Mouse (Mus musculus): ENCODE results near the gene Apoc2. TPM values are rescaled to one million over a fixed set of nuclear protein-coding genes. Genes with fewer than 3 reads are reported as not detected.

Gene Apoc2
- polyA plus RNA-seq, 1 experiment = 0.47 TPM

- Histone ChIP-seq H3K4me3 (ENCODE audit: control insufficient read depth, low read depth, low read length) (no peak overlapping the region), H3K36me3 (ENCODE audit: control insufficient read depth, insufficient read depth, low read length) (no peaks in the 10 kb centered on the region), H3K27me3 (ENCODE audit: control insufficient read depth, insufficient read depth, low read length) (no peaks in the 10 kb centered on the region), H3K4me1 (ENCODE audit: control insufficient read depth, insufficient read depth, low read length) (no peaks in the 10 kb centered on the region), H3K27ac (ENCODE audit: control insufficient read depth, insufficient read depth, low read depth, low read length) (no peak overlapping the region)
- TF ChIP-seq POLR2A (IDR thresholded peaks at IDR 0.05; ENCODE audit: control insufficient read depth, low read depth, low read length) (no peak), CTCF (IDR thresholded peaks at IDR 0.05; ENCODE audit: control insufficient read depth, insufficient read depth, insufficient replicate concordance, low read depth, low read length) (no peak)
Observed at GRCm38 (mm10) chr7:19676662-19677061, 1.1 kb downstream of the Apoc2 start.

DNA sequence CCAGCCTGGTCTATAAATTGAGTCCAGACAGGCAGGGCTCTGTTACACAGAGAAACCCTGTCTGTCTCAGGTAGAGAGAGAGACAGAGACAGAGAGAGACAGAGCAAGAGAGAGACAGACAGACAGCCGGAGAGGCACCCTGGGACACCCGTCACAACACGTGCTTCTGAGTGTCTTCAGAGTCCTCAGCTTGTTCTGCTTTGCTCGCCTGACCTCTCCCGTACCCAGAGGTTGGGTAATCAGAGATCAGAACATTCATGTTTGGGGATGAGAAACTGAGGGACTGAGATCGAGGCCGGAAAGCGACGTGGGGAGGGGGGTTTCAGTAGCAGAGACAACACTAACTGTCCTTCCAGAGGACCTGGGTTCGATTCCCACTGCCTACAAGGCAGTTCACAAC is 1.9 kb downstream of the Apoc2 start:
- Histone ChIP-seq H3K27me3 (ENCODE audit: control insufficient read depth, insufficient read depth, low read length) (no peaks in the 10 kb centered on the region), H3K27ac (ENCODE audit: control insufficient read depth, insufficient read depth, low read depth, low read length) (no peak overlapping the region), H3K4me3 (ENCODE audit: control insufficient read depth, low read depth, low read length) (no peak overlapping the region), H3K4me1 (ENCODE audit: control insufficient read depth, insufficient read depth, low read length) (no peaks in the 10 kb centered on the region), H3K36me3 (ENCODE audit: control insufficient read depth, insufficient read depth, low read length) (no peaks in the 10 kb centered on the region)
- TF ChIP-seq CTCF (IDR thresholded peaks at IDR 0.05; ENCODE audit: control insufficient read depth, insufficient read depth, insufficient replicate concordance, low read depth, low read length) (no peak), POLR2A (IDR thresholded peaks at IDR 0.05; ENCODE audit: control insufficient read depth, low read depth, low read length) (no peak)

- H3K27ac ChIP-seq (ENCODE audit: control insufficient read depth, insufficient read depth, low read depth, low read length) = no peak overlapping the region
- H3K27me3 ChIP-seq (ENCODE audit: control insufficient read depth, insufficient read depth, low read length) = no peaks in the 10 kb centered on the region
- no peaks in the 10 kb centered on the region for H3K36me3 ChIP-seq (ENCODE audit: control insufficient read depth, insufficient read depth, low read length)
- peaks cover 3% of the 10 kb centered on the region for H3K4me1 ChIP-seq (ENCODE audit: control insufficient read depth, insufficient read depth, low read length)
- TF ChIP-seq CTCF (IDR thresholded peaks at IDR 0.05; ENCODE audit: control insufficient read depth, insufficient read depth, insufficient replicate concordance, low read depth, low read length) = no peak
- TF ChIP-seq POLR2A (IDR thresholded peaks at IDR 0.05; ENCODE audit: control insufficient read depth, low read depth, low read length) = no peak
- no peak overlapping the region for H3K4me3 ChIP-seq (ENCODE audit: control insufficient read depth, low read depth, low read length)
Observed at GRCm38 (mm10) chr7:19673083-19673699, 4.5 kb downstream of the Apoc2 start.

DNA sequence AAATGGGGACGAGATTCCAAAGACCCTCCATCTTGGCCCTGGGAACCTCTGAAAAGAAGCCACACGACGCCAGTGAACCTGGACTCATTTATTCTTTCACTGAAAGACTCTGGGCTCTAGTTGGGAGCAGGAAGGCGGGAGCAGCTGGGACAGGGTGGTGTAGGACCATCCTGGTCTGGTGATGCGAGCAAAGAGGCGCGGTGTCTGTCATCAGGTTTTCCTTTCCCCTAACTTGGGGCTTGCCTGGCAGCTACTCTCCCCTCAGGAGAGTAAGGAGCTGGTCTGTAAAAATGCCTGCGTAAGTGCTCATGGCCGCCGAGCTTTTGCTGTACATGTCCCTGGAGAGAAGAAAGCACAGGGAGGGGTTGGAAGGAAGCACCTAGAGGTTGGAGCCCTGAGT is 6.2 kb downstream of the Apoc2 start:
- no peaks in the 10 kb centered on the region for H3K36me3 ChIP-seq (ENCODE audit: control insufficient read depth, insufficient read depth, low read length)
- H3K27me3 ChIP-seq (ENCODE audit: control insufficient read depth, insufficient read depth, low read length) = no peaks in the 10 kb centered on the region
- no peak overlapping the region for H3K4me3 ChIP-seq (ENCODE audit: control insufficient read depth, low read depth, low read length)
- TF ChIP-seq CTCF (IDR thresholded peaks at IDR 0.05; ENCODE audit: control insufficient read depth, insufficient read depth, insufficient replicate concordance, low read depth, low read length) = no peak
- TF ChIP-seq POLR2A (IDR thresholded peaks at IDR 0.05; ENCODE audit: control insufficient read depth, low read depth, low read length) = no peak
- peaks cover 3% of the 10 kb centered on the region for H3K4me1 ChIP-seq (ENCODE audit: control insufficient read depth, insufficient read depth, low read length)
- H3K27ac ChIP-seq (ENCODE audit: control insufficient read depth, insufficient read depth, low read depth, low read length) = no peak overlapping the region

DNA sequence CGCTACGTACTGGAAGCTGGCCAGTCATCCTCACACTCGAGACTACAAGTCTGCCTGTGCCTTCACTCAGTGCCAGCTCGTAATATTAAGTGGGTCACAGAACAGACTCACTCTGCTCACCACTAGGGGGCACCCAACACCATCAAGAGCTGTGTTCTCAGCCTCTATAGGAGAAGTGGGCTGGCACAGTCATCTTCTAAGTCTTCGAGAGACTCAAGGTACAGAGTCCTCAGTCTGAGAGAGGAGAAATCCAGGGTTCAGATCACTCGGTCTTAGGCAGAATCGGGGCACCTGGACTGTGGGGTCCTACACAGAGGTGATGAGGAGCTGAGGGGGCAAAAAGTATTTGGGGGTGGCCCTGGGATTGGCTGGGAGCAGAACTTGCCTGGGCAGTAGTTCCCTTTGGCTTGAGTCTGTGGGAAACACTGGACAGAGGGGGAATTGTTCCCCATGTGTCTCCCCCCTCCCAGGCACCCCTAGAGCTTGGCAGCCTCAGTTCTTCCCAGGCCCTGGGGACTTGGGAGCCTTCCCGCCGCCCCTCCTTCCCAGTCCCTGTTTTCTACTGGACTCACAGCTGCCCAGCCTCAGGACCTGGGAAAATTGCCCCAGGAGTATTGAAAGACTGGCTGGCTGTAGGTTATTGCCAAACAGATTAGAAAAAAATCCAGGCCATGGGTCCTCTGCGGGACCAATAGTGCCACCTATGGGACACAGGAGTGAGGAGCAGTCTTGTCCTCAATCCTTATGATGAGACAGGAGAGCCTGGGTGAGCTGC is 8.6 kb downstream of the Apoc2 start:
- H3K27me3 ChIP-seq (ENCODE audit: control insufficient read depth, insufficient read depth, low read length) = no peaks in the 10 kb centered on the region
- no peak overlapping the region for H3K27ac ChIP-seq (ENCODE audit: control insufficient read depth, insufficient read depth, low read depth, low read length)
- TF ChIP-seq CTCF (IDR thresholded peaks at IDR 0.05; ENCODE audit: control insufficient read depth, insufficient read depth, insufficient replicate concordance, low read depth, low read length) = peak; percentile 77; the same call in 1 of the 2 replicates
- no peak for TF ChIP-seq POLR2A (IDR thresholded peaks at IDR 0.05; ENCODE audit: control insufficient read depth, low read depth, low read length)
- H3K4me1 ChIP-seq (ENCODE audit: control insufficient read depth, insufficient read depth, low read length) = peaks cover 7% of the 10 kb centered on the region
- no peak overlapping the region for H3K4me3 ChIP-seq (ENCODE audit: control insufficient read depth, low read depth, low read length)
- H3K36me3 ChIP-seq (ENCODE audit: control insufficient read depth, insufficient read depth, low read length) = no peaks in the 10 kb centered on the region

- TF ChIP-seq POLR2A (IDR thresholded peaks at IDR 0.05; ENCODE audit: control insufficient read depth, low read depth, low read length) = no peak
- TF ChIP-seq CTCF (IDR thresholded peaks at IDR 0.05; ENCODE audit: control insufficient read depth, insufficient read depth, insufficient replicate concordance, low read depth, low read length) = no peak
- H3K36me3 ChIP-seq (ENCODE audit: control insufficient read depth, insufficient read depth, low read length) = no peaks in the 10 kb centered on the region
- H3K4me3 ChIP-seq (ENCODE audit: control insufficient read depth, low read depth, low read length) = no peak overlapping the region
- peaks cover 12% of the 10 kb centered on the region for H3K4me1 ChIP-seq (ENCODE audit: control insufficient read depth, insufficient read depth, low read length)
- no peaks in the 10 kb centered on the region for H3K27me3 ChIP-seq (ENCODE audit: control insufficient read depth, insufficient read depth, low read length)
- no peak overlapping the region for H3K27ac ChIP-seq (ENCODE audit: control insufficient read depth, insufficient read depth, low read depth, low read length)
Observed at GRCm38 (mm10) chr7:19667434-19667833, 10.3 kb downstream of the Apoc2 start.

DNA sequence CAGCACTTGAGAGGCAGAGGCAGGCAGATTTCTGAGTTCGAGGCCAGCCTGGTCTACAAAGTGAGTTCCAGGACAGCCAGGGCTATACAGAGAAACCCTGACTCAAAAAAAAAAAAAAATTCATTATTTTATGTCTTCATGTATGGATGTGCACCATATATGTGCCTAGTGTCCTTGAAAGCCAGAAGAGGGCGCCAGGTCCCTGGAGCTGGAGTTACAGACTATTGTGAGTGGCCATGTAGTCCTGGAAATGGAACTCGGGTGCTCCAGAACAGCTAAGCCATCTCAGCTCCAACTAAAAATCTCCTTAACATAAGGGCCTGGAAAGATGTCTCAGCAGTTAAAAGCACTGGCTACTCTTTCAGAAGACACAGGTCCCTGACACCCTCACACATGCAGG is 11.0 kb downstream of the Apoc2 start:
- no peak overlapping the region for H3K27ac ChIP-seq (ENCODE audit: control insufficient read depth, insufficient read depth, low read depth, low read length)
- H3K27me3 ChIP-seq (ENCODE audit: control insufficient read depth, insufficient read depth, low read length) = no peaks in the 10 kb centered on the region
- no peaks in the 10 kb centered on the region for H3K36me3 ChIP-seq (ENCODE audit: control insufficient read depth, insufficient read depth, low read length)
- no peak for TF ChIP-seq POLR2A (IDR thresholded peaks at IDR 0.05; ENCODE audit: control insufficient read depth, low read depth, low read length)
- TF ChIP-seq CTCF (IDR thresholded peaks at IDR 0.05; ENCODE audit: control insufficient read depth, insufficient read depth, insufficient replicate concordance, low read depth, low read length) = no peak
- H3K4me3 ChIP-seq (ENCODE audit: control insufficient read depth, low read depth, low read length) = no peak overlapping the region
- H3K4me1 ChIP-seq (ENCODE audit: control insufficient read depth, insufficient read depth, low read length) = peaks cover 12% of the 10 kb centered on the region

All from testis, adult 2 months (tissue).